8 mouse cellular contexts compared by ENCODE assay signal in genomic region chr2:153528571-153529364, GRCm38 (mm10). TPM values are rescaled to one million over a fixed set of nuclear protein-coding genes. Genes with fewer than 3 reads are reported as not detected.
DNase-seq lines count a peak whose midpoint lies in the region; ATAC-seq and TF ChIP-seq lines count a peak whose summit lies in the region.

No protein-coding gene starts in this region.

- H3K9ac ChIP-seq in heart, adult 2 months (ENCODE audit: low read depth, low read length): peak overlapping the region; percentile 67
- H3K9ac ChIP-seq in heart, embryonic 14.5 days (ENCODE audit: low read length): peak overlapping the region; percentile 89
- H3K9ac ChIP-seq in midbrain, embryonic 14.5 days (replicated peaks; ENCODE audit: low read length): peak overlapping the region; percentile 90

- H3K36me3 ChIP-seq in heart, adult 2 months (ENCODE audit: control insufficient read depth, insufficient read depth, low read length): no peaks in the 10 kb centered on the region
- no peaks in the 10 kb centered on the region for H3K36me3 ChIP-seq in E14TG2a.4 (ENCODE audit: insufficient read depth, low read length)
- H3K36me3 ChIP-seq in heart, embryonic 14.5 days (ENCODE audit: control insufficient read depth, insufficient read depth, low read length): no peaks in the 10 kb centered on the region
- no peaks in the 10 kb centered on the region for H3K36me3 ChIP-seq in limb, embryonic 10.5 days
- no peaks in the 10 kb centered on the region for H3K36me3 ChIP-seq in midbrain, embryonic 14.5 days (ENCODE audit: control insufficient read depth, insufficient read depth, low read length)

- DNase-seq in heart, adult 2 months: peak; percentile 54 to 67
- no peak for DNase-seq in heart, postnatal 36 days
- peak; percentile 73 for DNase-seq in cerebellum, adult 9-11 months
- DNase-seq in limb, embryonic 10.5 days (ENCODE audit: low spot score): no peak
- peak; percentile 82 for DNase-seq in midbrain, embryonic 14.5 days
- peak; percentile 35 for DNase-seq in urinary bladder, postnatal 25 days (ENCODE audit: low spot score)

- no peak for TF ChIP-seq POLR2A in heart, adult 2 months (IDR thresholded peaks at IDR 0.05; ENCODE audit: insufficient read depth, low read depth, low read length)

- no peaks in the 10 kb centered on the region for H3K79me2 ChIP-seq in heart, adult 2 months (replicated peaks; ENCODE audit: control insufficient read depth, insufficient read depth, low read length)

- peak; percentile 46 for ATAC-seq in heart, embryonic 14.5 days (ENCODE audit: insufficient number of reproducible peaks, insufficient read depth, low FRiP score, low read depth)
- peak; percentile 53 for ATAC-seq in midbrain, embryonic 14.5 days (ENCODE audit: low FRiP score, low TSS enrichment)

- intact Hi-C loops in heart, adult 2 months (cut with DNase I): loop anchor here (5.0 kb wide), 1 partner anchor 36 kb away; the partner anchor contains the start of gene 4930404H24Rik
- intact Hi-C loops in heart, postnatal 36 days (cut with DNase I): no loop called here

- TF ChIP-seq EP300 in heart, adult 2 months (IDR thresholded peaks at IDR 0.05; ENCODE audit: insufficient read depth, low read depth, low read length): no peak

- H3K27me3 ChIP-seq in heart, adult 2 months (ENCODE audit: control insufficient read depth, insufficient read depth, low read length): peaks cover 5% of the 10 kb centered on the region; the same call in 1 of the 2 replicates
- peaks cover 65% of the 10 kb centered on the region for H3K27me3 ChIP-seq in E14TG2a.4 (ENCODE audit: insufficient read depth, low read length)
- no peaks in the 10 kb centered on the region; the same call in 1 of the 2 replicates for H3K27me3 ChIP-seq in heart, embryonic 14.5 days (ENCODE audit: control insufficient read depth, insufficient read depth, low read length)
- peaks cover 92% of the 10 kb centered on the region for H3K27me3 ChIP-seq in limb, embryonic 10.5 days (ENCODE audit: low read depth, poor library complexity, severe bottlenecking)
- H3K27me3 ChIP-seq in midbrain, embryonic 14.5 days (ENCODE audit: control insufficient read depth, insufficient read depth, low read length): no peaks in the 10 kb centered on the region

- no peak overlapping the region for H3K27ac ChIP-seq in heart, adult 2 months
- peak overlapping the region; percentile 56 to 87; a peak in 3 of 4 replicates for H3K27ac ChIP-seq in heart, embryonic 14.5 days (replicated peaks in 1 of 2; ENCODE audit: control insufficient read depth in 1 of 2, insufficient read depth in 1 of 2, low read depth in 2 of 2, low read length in 2 of 2)
- H3K27ac ChIP-seq in limb, embryonic 10.5 days: peak overlapping the region; percentile 84
- peak overlapping the region; percentile 95 for H3K27ac ChIP-seq in midbrain, embryonic 14.5 days (replicated peaks; ENCODE audit: low read depth, low read length)

- H3K4me2 ChIP-seq in heart, embryonic 14.5 days (ENCODE audit: low read length): peak overlapping the region; percentile 96
- H3K4me2 ChIP-seq in midbrain, embryonic 14.5 days (ENCODE audit: low read length): peak overlapping the region; percentile 88

- no peak for TF ChIP-seq CTCF in heart, adult 2 months (IDR thresholded peaks at IDR 0.05)
- TF ChIP-seq CTCF in E14TG2a.4 (conservative IDR thresholded peaks at IDR 0.05; ENCODE audit: low read length): no peak

- H3K4me1 ChIP-seq in heart, adult 2 months (ENCODE audit: control insufficient read depth, insufficient read depth, low read length): no peaks in the 10 kb centered on the region
- H3K4me1 ChIP-seq in E14TG2a.4 (replicated peaks; ENCODE audit: low read depth, low read length): peaks cover 45% of the 10 kb centered on the region
- peaks cover 20 to 34% of the 10 kb centered on the region in 2 experiments for H3K4me1 ChIP-seq in heart, embryonic 14.5 days (ENCODE audit: control insufficient read depth in 2 of 2, insufficient read depth in 2 of 2, low read length in 2 of 2)
- H3K4me1 ChIP-seq in limb, embryonic 10.5 days: peaks cover 57% of the 10 kb centered on the region
- peaks cover 33% of the 10 kb centered on the region for H3K4me1 ChIP-seq in midbrain, embryonic 14.5 days (ENCODE audit: control insufficient read depth, insufficient read depth, low read length)

- no peaks in the 10 kb centered on the region for H3K9me3 ChIP-seq in E14TG2a.4 (ENCODE audit: low read length)
- H3K9me3 ChIP-seq in heart, embryonic 14.5 days (ENCODE audit: control insufficient read depth, low read length): no peaks in the 10 kb centered on the region
- no peaks in the 10 kb centered on the region for H3K9me3 ChIP-seq in limb, embryonic 10.5 days (replicated peaks)
- H3K9me3 ChIP-seq in midbrain, embryonic 14.5 days (ENCODE audit: control insufficient read depth, low read length): no peaks in the 10 kb centered on the region

- H3K4me3 ChIP-seq in heart, adult 2 months: peak overlapping the region; percentile 73
- H3K4me3 ChIP-seq in E14TG2a.4 (replicated peaks; ENCODE audit: low read length): peak overlapping the region; percentile 82
- peak overlapping the region; percentile 75 for H3K4me3 ChIP-seq in heart, embryonic 14.5 days (ENCODE audit: control insufficient read depth in 1 of 2, insufficient read depth in 1 of 2, low read depth in 1 of 2, low read length in 2 of 2)
- peak overlapping the region; percentile 75 for H3K4me3 ChIP-seq in limb, embryonic 10.5 days
- H3K4me3 ChIP-seq in midbrain, embryonic 14.5 days (replicated peaks; ENCODE audit: low read depth, low read length): peak overlapping the region; percentile 79

- WGBS in heart, adult 2 months: under 1% methylated on average over 30 of the region's 70 CpGs
- WGBS in heart, embryonic 14.5 days: under 1% methylated on average over 25 of the region's 70 CpGs
- WGBS in limb, embryonic 10.5 days: under 1% methylated on average over 49 of the region's 70 CpGs
- WGBS in midbrain, embryonic 14.5 days: under 1% methylated on average over 28 of the region's 70 CpGs

RNA-seq across cellular contexts. Expression of gene Nol4l, which starts 1.0 kb away (rescaled TPM):
- total RNA-seq in heart, adult 2 months (2021): 1 to 10 TPM; 3.5 to 4.4 TPM
- 3.9 and 4.0 TPM in 2 replicates for polyA plus RNA-seq in heart, adult 2 months (2012; rRNA removed)
- total RNA-seq in heart, postnatal 36 days (2021): 1 to 10 TPM; 3.9 to 4.0 TPM
- 10.0 and 12.6 TPM in 2 replicates for polyA plus RNA-seq in heart, embryonic 14.5 days (2014; fragmentation: Nextera tagmentation; extraction: Ambion mirVana)
- polyA plus RNA-seq in limb, embryonic 10.5 days (2016; fragmentation: Nextera tagmentation; extraction: Ambion mirVana): 15.8 and 17.2 TPM in 2 replicates
- 44.8 and 51.7 TPM in 2 replicates for polyA plus RNA-seq in midbrain, embryonic 14.5 days (2014; fragmentation: Nextera tagmentation; extraction: Ambion mirVana)

RNA-seq across cellular contexts. Expression of gene 4930404H24Rik, which starts 36.2 kb away (rescaled TPM):
- total RNA-seq in heart, adult 2 months (2021): not detected
- polyA plus RNA-seq in heart, adult 2 months (2012; rRNA removed): not detected in 2 replicates
- not detected for total RNA-seq in heart, postnatal 36 days (2021)
- not detected in 2 replicates for polyA plus RNA-seq in heart, embryonic 14.5 days (2014; fragmentation: Nextera tagmentation; extraction: Ambion mirVana)
- polyA plus RNA-seq in limb, embryonic 10.5 days (2016; fragmentation: Nextera tagmentation; extraction: Ambion mirVana): not detected in 2 replicates
- not detected in 2 replicates for polyA plus RNA-seq in midbrain, embryonic 14.5 days (2014; fragmentation: Nextera tagmentation; extraction: Ambion mirVana)

Comparison
In these comparisons a context has a peak if more than half of its experiments do, and no peak if none do; other contexts are left out.
1. DNase-seq: peak in heart, adult 2 months (2 of 2), cerebellum, adult 9-11 months (single experiment), midbrain, embryonic 14.5 days (single experiment) and urinary bladder, postnatal 25 days (single experiment); none in heart, postnatal 36 days (0 of 2) and limb, embryonic 10.5 days (single experiment).
2. Peak in every context shown above with its lines, with median percentiles within 50 percentile points of each other: H3K4me3 ChIP-seq and H3K9ac ChIP-seq.